Mouse (Mus musculus) G1E-ER4 (cell line): ENCODE measurements around the gene Fancd2. TPM values are rescaled to one million over a fixed set of nuclear protein-coding genes. Genes with fewer than 3 reads are reported as not detected.

ENCODE experiments used
- GATA1 ChIP-seq: IDR thresholded peaks from one replicate; pipeline ENCODE4 v1.8.0; 2012; ENCODE audit warnings: low read length, inconsistent platforms
- polyA plus RNA-seq: library from polyadenylated mRNA; stranded (reverse); fragments of >175 nt; gene quantifications from 2 replicates; pipeline ENCODE4 v1.2.3, GENCODE M21; 2012

Fancd2 gene
- polyA plus RNA-seq, 1 experiment = 1.4 TPM

DNA sequence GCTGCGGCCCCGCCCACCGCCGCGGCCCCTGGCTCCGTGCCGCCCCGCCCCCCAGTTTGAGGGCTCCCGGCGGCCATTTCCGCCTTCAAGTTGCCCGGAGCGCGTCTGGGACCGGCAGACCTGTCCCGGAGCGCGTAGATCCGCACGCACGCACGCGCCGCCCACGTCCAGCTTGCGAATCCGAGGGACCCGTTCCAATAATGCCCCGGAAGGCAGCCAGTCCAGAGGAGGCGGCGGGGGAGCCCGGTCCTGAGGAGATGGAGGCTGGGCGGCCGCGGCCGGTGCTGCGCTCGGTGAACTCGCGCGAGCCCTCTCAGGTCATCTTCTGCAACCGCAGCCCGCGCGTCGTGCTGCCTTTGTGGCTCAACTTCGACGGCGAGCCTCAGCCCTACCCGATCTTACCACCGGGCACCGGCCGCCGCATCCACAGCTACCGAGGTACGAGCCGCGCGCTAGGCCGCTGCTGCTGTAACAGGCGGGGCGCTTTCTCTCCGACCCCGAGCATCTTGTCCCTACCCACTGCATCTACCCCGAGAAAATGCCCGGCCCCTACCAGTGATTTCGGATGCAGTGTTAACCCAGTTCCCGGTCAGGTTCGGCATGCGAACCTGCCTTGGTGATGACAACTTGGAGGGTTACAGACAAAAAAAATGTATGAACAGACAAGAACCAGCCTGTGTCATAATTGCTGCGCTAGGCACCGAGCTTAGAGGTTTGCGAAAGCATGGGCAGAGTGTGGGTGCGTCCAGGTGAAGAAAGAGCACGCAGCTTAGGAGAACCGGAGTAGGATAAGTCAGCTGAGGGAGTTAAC, 92.7 kb downstream of the Fancd2 start, which contains the start of gene Vhl:
TSS of gene Vhl (plus strand) at position 19 of the 811 bp plus-strand sequence.
- no peak for TF ChIP-seq GATA1

DNA sequence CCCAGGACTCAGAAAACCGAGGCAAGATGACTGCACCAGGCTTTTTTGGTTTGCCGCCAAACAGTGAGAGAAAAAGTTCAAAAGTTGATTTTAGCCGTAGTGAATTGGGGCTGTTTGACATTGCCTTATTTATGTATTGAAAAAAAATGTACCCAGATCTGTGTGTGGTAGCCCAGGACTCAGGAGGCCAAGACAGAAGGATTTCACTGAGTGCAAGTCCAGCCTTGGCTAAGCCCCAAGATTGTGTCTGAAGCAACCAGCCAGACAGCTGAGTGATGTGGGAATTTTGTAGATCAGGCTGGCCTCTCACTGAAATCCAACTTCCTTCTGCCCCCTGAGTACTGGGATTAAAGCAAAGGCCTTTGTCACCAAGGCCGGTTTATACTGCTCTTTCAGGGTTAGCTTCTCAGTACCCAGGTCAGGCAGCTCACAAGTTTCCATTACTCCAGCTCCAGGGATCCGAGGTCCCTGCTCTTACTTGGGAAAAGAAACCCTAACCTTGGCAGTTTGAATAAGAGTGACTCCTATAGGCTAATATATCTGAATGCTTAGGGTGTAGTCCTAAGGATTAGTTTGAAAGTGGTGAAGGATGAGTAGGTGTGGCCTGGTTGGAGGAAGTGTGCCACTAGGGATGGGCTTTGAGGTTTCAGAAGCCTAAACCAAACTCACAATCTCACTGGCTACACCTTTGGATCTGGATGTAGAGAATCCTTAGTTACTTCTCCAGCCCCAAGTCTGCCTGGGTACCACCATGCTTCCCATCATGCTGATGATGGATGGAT, 93.7 kb downstream of the Fancd2 start:
- TF ChIP-seq GATA1 = no peak

- TF ChIP-seq GATA1 = no peak
Observed at GRCm38 (mm10) chr6:113630322-113630721, 98.8 kb downstream of the Fancd2 start.

DNA sequence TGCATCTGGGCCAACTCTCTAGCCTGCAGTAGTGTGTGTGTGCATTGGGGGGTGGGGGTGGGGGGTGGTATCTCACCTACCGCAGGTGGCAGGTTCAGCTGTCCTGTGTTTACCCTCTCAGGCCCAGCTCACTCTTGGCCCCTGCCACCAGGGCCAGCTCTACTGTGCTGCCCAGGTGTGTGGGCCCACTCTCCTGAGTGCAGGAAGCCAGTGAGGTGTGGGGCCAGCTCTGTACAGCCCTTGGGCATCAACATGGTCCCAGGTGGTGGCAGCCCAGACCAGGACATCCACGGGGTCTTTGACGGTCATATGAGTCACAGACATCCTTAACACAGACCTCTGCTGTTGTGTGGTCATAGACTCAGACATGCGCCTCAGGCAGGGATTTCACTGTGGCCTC, 101.4 kb downstream of the Fancd2 start:
- TF ChIP-seq GATA1 = no peak

DNA sequence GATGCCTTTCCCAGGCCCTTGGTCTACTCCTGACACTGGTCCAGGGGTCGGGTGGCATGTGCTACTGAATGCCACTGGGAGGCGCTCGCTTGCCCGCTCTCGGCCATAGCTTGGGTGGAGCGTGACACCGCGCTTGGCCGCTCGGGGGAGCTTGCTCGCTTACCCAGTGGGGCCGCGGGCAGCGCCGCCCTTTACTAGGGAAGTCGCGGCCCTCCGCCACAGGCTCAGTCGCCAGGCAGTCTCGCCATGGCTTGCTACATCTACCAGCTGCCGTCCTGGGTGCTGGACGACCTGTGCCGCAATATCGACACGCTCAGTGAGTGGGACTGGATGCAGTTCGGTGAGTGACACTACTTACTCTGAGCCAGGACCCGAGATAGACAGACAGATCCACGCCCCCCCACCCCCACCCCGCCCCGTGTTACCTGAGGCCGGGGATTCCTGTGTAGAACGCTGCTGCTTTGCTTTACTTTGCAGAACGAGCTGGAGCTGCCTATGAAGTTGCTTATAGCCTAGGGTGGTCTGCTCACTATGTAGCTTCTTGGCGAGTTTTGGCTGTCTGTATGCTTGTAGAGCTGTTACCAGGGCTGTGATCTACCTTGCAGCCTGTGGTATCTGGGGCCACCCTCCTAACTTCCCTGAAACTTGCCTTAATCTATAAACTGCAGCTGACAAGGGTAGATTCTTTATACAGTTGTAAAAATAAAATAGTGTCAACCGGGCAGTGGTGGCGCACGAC, 107.0 kb downstream of the Fancd2 start, which contains the start of gene Irak2:
TSS of gene Irak2 (plus strand) at position 166 of the 739 bp plus-strand sequence.
- no peak for TF ChIP-seq GATA1

- TF ChIP-seq GATA1 = no peak
Observed at GRCm38 (mm10) chr6:113639201-113639600, 107.7 kb downstream of the Fancd2 start.

GRCm38 (mm10) chr6:113642605-113643004, 111.1 kb downstream of the Fancd2 start:
- TF ChIP-seq GATA1 = no peak

DNA sequence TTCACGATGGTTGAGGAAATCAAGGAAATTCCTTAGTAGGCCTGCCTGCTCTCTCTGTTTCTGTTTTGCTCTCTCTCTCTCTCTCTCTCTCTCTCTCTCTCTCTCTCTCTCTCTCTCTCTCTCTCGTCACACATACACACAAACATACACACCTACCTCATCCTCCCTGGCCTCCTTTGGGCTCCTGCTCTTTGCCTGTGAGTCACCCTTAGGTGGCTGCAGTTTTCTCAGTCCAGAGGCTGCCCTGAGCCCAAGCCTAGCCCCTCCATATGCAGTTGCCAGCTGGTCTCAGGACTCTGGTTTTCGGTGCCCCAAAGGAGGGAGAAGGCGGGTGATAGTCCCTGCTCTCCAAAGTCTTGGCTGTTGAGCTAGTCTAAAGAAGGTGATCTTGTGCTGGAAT, 111.5 kb downstream of the Fancd2 start:
- no peak for TF ChIP-seq GATA1

DNA sequence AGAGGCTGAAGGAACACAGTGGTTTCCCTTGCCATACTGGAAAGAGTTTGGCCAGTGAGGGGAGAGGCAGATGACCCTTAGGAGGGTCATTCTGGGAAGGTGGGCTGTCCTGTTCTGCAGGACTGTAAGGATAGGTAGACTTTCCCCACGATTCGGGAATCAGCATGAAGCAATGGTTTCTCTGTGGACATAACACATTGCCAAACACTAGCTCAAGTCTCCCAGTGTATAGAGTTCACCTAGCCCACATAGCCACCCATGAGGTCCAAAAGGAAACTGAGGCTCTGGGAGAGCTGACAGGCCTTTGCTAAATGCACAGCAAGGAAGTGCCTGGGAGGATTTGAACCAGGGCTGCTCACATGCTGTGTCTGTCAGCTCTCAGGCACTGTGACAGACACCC, 112.5 kb downstream of the Fancd2 start:
- no peak for TF ChIP-seq GATA1

- no peak for TF ChIP-seq GATA1
Observed at GRCm38 (mm10) chr6:113644808-113645207, 113.3 kb downstream of the Fancd2 start.

Other genes with a start within 250 kb of the Fancd2 start
- 0.33 and 0.51 TPM in 2 replicates for gene Cpne9, start 249.4 kb upstream of the Fancd2 start, polyA plus RNA-seq
- gene Brpf1, start 224.5 kb upstream of the Fancd2 start, polyA plus RNA-seq = 30.4 and 39.0 TPM in 2 replicates
- 12.6 and 18.1 TPM in 2 replicates for gene Ogg1, start 204.7 kb upstream of the Fancd2 start, polyA plus RNA-seq
- gene Camk1, start 187.7 kb upstream of the Fancd2 start, polyA plus RNA-seq = not detected in 2 replicates
- 78.7 and 104 TPM in 2 replicates for gene Tada3, start 153.8 kb upstream of the Fancd2 start, polyA plus RNA-seq
- gene Arpc4, start 153.6 kb upstream of the Fancd2 start, polyA plus RNA-seq = 238 and 292 TPM in 2 replicates
- gene Ttll3, start 142.4 kb upstream of the Fancd2 start, polyA plus RNA-seq = 4.8 and 6.1 TPM in 2 replicates
- 159 and 183 TPM in 2 replicates for gene Rpusd3, start 112.3 kb upstream of the Fancd2 start, polyA plus RNA-seq
- not detected in 2 replicates for gene Cidec, start 95.9 kb upstream of the Fancd2 start, polyA plus RNA-seq
- gene Jagn1, start 89.1 kb upstream of the Fancd2 start, polyA plus RNA-seq = 8.3 and 11.9 TPM in 2 replicates
- not detected in 2 replicates for gene Il17re, start 73.2 kb upstream of the Fancd2 start, polyA plus RNA-seq
- gene Il17rc, start 60.3 kb upstream of the Fancd2 start, polyA plus RNA-seq = 0.40 and 0.83 TPM in 2 replicates
- gene Creld1, start 48.4 kb upstream of the Fancd2 start, polyA plus RNA-seq = 29.3 and 34.5 TPM in 2 replicates
- gene Prrt3, start 29.8 kb upstream of the Fancd2 start, polyA plus RNA-seq = not detected in 2 replicates
- 29.5 and 38.6 TPM in 2 replicates for gene Emc3, start within 50 bp of the Fancd2 start, polyA plus RNA-seq
- not detected in 2 replicates for gene Fancd2os, start 69.0 kb downstream of the Fancd2 start, polyA plus RNA-seq
- gene Brk1, start 73.1 kb downstream of the Fancd2 start, polyA plus RNA-seq = 29.9 and 32.0 TPM in 2 replicates
- 8.6 and 9.1 TPM in 2 replicates for gene Vhl, start 92.3 kb downstream of the Fancd2 start, polyA plus RNA-seq
- gene Irak2, start 106.8 kb downstream of the Fancd2 start, polyA plus RNA-seq = 14.3 and 15.4 TPM in 2 replicates
- gene Tatdn2, start 165.4 kb downstream of the Fancd2 start, polyA plus RNA-seq = 42.7 and 55.8 TPM in 2 replicates
- 0.42 TPM in 1 of 2 replicates, not detected in the other for gene Ghrl, start 188.2 kb downstream of the Fancd2 start, polyA plus RNA-seq
- gene Sec13, start 209.1 kb downstream of the Fancd2 start, polyA plus RNA-seq = 23.5 and 49.6 TPM in 2 replicates